Mouse (Mus musculus) heart, postnatal 0 days (tissue): ENCODE results near the gene Zscan5b. TPM values are rescaled to one million over a fixed set of nuclear protein-coding genes. Genes with fewer than 3 reads are reported as not detected.
A peak's percentile ranks its signal among the peaks of the same experiment; 100 is the strongest.
"Not testable (repeated sequence)": the region's sequence is repeated elsewhere in the genome, so short reads cannot be mapped to it uniquely, and the experiment has no call there.

ENCODE experiments used
- ATAC-seq: fragments of 200-750 bp; cut with Nextera tagmentation; 2 replicates; pipeline ENCODE4 v1.8.0; 2017; ENCODE audit warnings: low read depth, moderate number of reproducible peaks, moderate library complexity; ENCODE audit not compliant: insufficient read depth
- DNase-seq: peaks from one replicate; pipeline ENCODE4 v3.0.0-alpha.2; 2016; ENCODE audit warnings: low spot score
- H3K27ac ChIP-seq: fragments of 300-500 bp; sonication (generic); 2 replicates; pipeline ENCODE4 v1.5.1; 2014; ENCODE audit warnings: low read depth, mild to moderate bottlenecking
- H3K27me3 ChIP-seq: fragments of 300-500 bp; sonication (generic); 2 replicates; pipeline ENCODE4 v1.6.1; 2014; ENCODE audit warnings: low read length, mixed read lengths; ENCODE audit not compliant: control insufficient read depth, insufficient read depth
- H3K36me3 ChIP-seq: fragments of 300-500 bp; sonication (generic); replicated peaks from 2 replicates; pipeline ENCODE4 v1.6.1; 2014; ENCODE audit warnings: low read length, mixed read lengths; ENCODE audit not compliant: control insufficient read depth, insufficient read depth
- H3K4me1 ChIP-seq: fragments of 300-500 bp; sonication (generic); 2 replicates; pipeline ENCODE4 v1.6.1; 2014; ENCODE audit warnings: antibody characterized with exemption; ENCODE audit not compliant: control insufficient read depth, insufficient read depth
- H3K4me2 ChIP-seq: fragments of 300-500 bp; sonication (generic); 2 replicates; pipeline ENCODE4 v1.6.1; 2014; ENCODE audit warnings: low read depth, mild to moderate bottlenecking, low read length, moderate library complexity
- H3K4me3 ChIP-seq: fragments of 300-500 bp; sonication (generic); 2 replicates; pipeline ENCODE4 v1.5.1; 2014; ENCODE audit warnings: low read depth, low read length
- H3K9ac ChIP-seq: fragments of 300-500 bp; sonication (generic); replicated peaks from 2 replicates; pipeline ENCODE4 v1.6.1; 2014; ENCODE audit warnings: low read depth, low read length, mixed read lengths
- H3K9me3 ChIP-seq: fragments of 300-500 bp; sonication (generic); replicated peaks from 2 replicates; pipeline ENCODE4 v1.6.1; 2016; ENCODE audit warnings: low read length; ENCODE audit not compliant: control insufficient read depth
- CTCF ChIP-seq: IDR thresholded peaks from 2 replicates; pipeline ENCODE4 v1.5.1; 2016; ENCODE audit warnings: antibody characterized with exemption, control low read depth, low read depth
- EP300 ChIP-seq: IDR thresholded peaks from 2 replicates; pipeline ENCODE4 v1.6.1; 2016; ENCODE audit warnings: antibody characterized with exemption, low read depth
- WGBS: fragments of 180-500 bp; shearing (Covaris S2); extraction: QIAGEN DNeasy Blood & Tissue Kit; methylation state at CpG from one replicate; pipeline ENCODE4 v1.1.7; 2014; 5-methylcytosine and 5-hydroxymethylcytosine counted together
- polyA plus RNA-seq: library from polyadenylated mRNA; unstranded; fragments of >200 nt; fragmentation: Nextera tagmentation; extraction: Ambion mirVana; gene quantifications from 2 replicates; pipeline ENCODE4 v1.2.1, GENCODE M21; 2015
- total RNA-seq: library from RNA; depleted of rRNA; stranded (reverse); fragments of >200 nt; gene quantifications from 2 replicates; pipeline ENCODE4 v1.2.3, GENCODE M21; 2014; ENCODE audit warnings: low replicate concordance; rRNA removed

Zscan5b gene
- not detected in 2 replicates for total RNA-seq
- not detected in 2 replicates for polyA plus RNA-seq

DNA sequence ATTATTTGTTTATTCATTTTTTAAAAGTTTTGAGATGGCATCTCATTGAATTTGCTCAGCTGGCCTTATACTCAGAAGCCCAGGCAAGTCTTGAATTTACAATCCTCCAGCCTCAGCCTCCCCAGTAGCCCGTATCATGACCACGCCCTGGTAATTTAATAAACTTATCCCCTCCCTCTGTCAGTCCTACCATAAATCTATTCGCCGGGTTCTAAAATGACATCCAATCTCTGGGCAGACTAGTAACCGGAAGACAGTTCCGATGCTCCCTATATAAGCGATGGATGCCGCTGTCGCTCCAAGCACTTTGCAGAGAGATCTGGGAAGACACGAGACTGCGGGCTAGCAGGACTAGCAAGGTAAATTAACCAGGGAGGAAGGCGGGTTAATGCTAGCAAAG lies at the start of gene Zscan5b:
Gene Zscan5b, plus strand, starts transcription at position 301 of the 400 bp plus-strand sequence.
- Histone ChIP-seq H3K4me2 (no peak within 1 kb of the TSS), H3K9me3 (0 out of 2 replicates have a peak, but pooled peaks cover 3% of the 10 kb centered on the region), H3K27ac (no peak within 1 kb of the TSS), H3K36me3 (no peaks in the 10 kb centered on the region), H3K9ac (no peak within 1 kb of the TSS), H3K4me1 (no peaks in the 10 kb centered on the region), H3K27me3 (no peaks in the 10 kb centered on the region), H3K4me3 (no peak within 1 kb of the TSS)
- no peak for ATAC-seq
- DNase-seq = no peak
- TF ChIP-seq EP300 (no peak), CTCF (no peak)
- 87% methylated on average over 12 of the region's 12 CpGs for WGBS

DNA sequence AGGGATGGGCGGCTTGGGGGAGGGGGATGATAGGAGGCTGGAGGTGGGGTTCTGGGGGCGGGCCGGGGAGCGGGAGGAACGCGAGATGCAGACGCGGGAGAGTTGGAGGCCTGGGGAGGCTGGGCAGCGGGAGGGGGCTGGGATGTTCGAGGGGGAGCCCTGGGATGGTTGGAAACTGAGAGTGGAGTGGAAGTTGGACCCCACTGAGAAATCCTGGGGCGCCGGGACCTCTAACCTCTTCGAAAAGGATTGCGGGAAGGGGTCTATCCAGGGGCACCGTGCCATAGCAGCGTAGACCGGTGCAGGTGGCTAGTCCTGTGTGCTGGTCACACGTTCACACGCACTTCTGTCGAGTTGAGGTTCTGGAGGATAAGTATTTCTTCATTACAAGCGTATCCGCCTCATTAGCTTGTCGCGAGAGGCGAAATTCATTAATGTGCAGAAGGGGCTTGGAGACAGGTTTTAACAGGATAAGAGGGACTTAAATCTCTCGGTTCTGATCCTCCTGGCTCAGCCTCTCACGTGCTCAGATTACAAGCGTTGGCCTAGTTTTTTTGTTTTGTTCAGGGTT lies 49.3 kb upstream of the Zscan5b start:
- Histone ChIP-seq H3K4me1 (0 out of 2 replicates have a peak, but pooled peaks cover 6% of the 10 kb centered on the region), H3K4me3 (peak overlapping the region; percentile 66), H3K27me3 (no peaks in the 10 kb centered on the region), H3K36me3 (no peaks in the 10 kb centered on the region), H3K9me3 (no peaks in the 10 kb centered on the region), H3K4me2 (peak overlapping the region; percentile 74), H3K27ac (peak overlapping the region; percentile 54), H3K9ac (peak overlapping the region; percentile 63)
- TF ChIP-seq EP300 (no peak), CTCF (no peak)
- WGBS = 2% methylated on average over 28 of the region's 28 CpGs
- ATAC-seq (peak; percentile 10; the same call in 1 of the 2 replicates), DNase-seq (peak; percentile 37)

DNA sequence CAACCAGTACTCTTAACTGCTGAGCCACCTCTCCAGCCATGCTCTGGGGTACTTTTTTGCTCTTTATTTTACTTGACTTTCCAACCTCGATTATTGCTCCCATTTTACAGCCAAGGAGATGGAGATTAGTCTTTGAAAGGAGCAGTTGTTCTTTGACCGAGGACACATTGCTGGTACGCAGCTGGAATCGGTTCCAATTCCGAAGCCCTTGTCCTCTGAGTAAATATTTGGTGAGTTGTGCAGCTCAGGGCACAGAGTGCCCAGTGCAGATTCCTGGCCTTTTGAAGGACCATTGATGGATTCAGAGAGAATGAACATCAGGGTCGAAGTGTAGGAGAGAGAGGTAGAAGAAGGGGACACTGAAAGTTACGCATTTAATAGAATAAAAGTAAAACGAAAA lies 48.2 kb upstream of the Zscan5b start:
- WGBS = 90% methylated on average over 8 of the region's 8 CpGs
- ATAC-seq (no peak), DNase-seq (no peak)
- H3K27ac ChIP-seq = no peak overlapping the region
- no peaks in the 10 kb centered on the region for H3K9me3 ChIP-seq
- no peaks in the 10 kb centered on the region for H3K36me3 ChIP-seq
- no peaks in the 10 kb centered on the region for H3K27me3 ChIP-seq
- H3K9ac ChIP-seq = no peak overlapping the region
- 0 out of 2 replicates have a peak, but pooled peaks cover 6% of the 10 kb centered on the region for H3K4me1 ChIP-seq
- H3K4me2 ChIP-seq = no peak overlapping the region
- TF ChIP-seq EP300 (no peak), CTCF (no peak)
- no peak overlapping the region for H3K4me3 ChIP-seq

DNA sequence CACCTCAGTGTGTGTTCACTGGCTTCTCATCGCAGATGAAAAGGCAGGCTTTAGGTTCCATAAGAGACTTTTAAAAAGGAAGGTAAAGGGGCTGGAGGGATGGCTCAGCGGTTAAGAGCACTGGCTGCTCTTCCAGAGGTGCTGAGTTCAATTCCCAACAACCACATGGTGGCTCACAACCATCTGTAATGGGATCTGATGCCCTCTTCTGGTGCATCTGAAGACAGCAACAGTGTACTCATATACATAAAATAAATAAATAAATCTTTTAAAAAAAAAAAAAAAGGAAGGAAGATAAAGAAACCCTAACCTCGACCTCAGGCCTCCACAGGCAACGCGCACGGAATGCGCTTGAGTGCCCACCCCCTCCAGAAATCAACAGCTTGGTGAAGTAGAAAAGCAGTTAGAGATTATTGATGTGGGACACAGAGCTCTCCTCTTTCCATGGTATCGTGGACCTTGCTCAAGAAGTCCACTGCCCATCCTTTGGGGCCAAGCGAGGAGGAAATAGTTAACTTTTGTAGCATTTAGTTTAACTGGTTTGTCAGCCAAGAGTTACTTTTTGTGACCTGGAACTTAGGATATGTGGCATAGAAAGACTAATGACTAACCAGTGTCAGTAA lies 47.6 kb upstream of the Zscan5b start:
- ATAC-seq, H3K27ac ChIP-seq, H3K4me2 ChIP-seq, H3K9ac ChIP-seq, H3K9me3 ChIP-seq, DNase-seq, H3K4me3 ChIP-seq, H3K27me3 ChIP-seq, H3K36me3 ChIP-seq, H3K4me1 ChIP-seq: not testable (repeated sequence)
- TF ChIP-seq CTCF = peak; percentile 13; the same call in 1 of the 2 replicates
- 65% methylated on average over 9 of the region's 9 CpGs for WGBS

DNA sequence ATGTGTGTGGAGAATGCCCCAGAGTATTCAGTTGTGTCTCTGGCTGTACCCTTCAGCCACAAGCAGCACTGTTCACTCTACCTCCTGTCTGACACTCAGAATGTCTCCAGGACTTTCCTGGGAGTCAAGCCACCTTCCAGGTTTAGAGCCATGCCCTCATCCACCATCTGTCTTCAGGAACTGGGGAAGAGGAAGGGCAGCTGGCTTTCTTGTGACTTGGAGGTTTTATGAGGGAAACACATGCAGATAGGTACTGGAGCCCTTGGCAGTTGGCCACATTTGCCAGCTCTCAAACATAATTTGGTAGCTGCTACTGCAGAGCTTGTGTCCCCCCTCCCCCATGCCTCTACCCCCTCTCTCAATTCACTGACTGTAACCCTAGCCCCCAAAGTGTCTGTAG lies 43.1 kb upstream of the Zscan5b start:
- DNase-seq (no peak), ATAC-seq (no peak)
- H3K9me3 ChIP-seq = no peaks in the 10 kb centered on the region
- H3K4me1 ChIP-seq = no peaks in the 10 kb centered on the region
- H3K36me3 ChIP-seq = no peaks in the 10 kb centered on the region
- H3K27me3 ChIP-seq = no peaks in the 10 kb centered on the region
- H3K4me2 ChIP-seq = no peak overlapping the region
- no peak for TF ChIP-seq EP300
- no peak for TF ChIP-seq CTCF
- no peak overlapping the region for H3K4me3 ChIP-seq
- H3K27ac ChIP-seq = no peak overlapping the region
- H3K9ac ChIP-seq = no peak overlapping the region
